Mouse (Mus musculus): ENCODE measurements around the gene Pon1. TPM values are rescaled to one million over a fixed set of nuclear protein-coding genes. Genes with fewer than 3 reads are reported as not detected.

The Pon1 gene
- total RNA-seq, 2 experiments from 2014 or later: not detected

GRCm38 (mm10) chr6:5177967-5178891 lies 15.5 kb downstream of the Pon1 start:
- DNase-seq (ENCODE audit: low spot score in 2 of 2): peak in 1 of 2 experiments; percentile 29

- no peak for DNase-seq (ENCODE audit: low spot score in 2 of 2)
Measured at GRCm38 (mm10) chr6:5174179-5174812, 19.4 kb downstream of the Pon1 start.

- no peak for DNase-seq (ENCODE audit: low spot score in 2 of 2)
Measured at GRCm38 (mm10) chr6:5172571-5172970, 21.2 kb downstream of the Pon1 start.

GRCm38 (mm10) chr6:5171418-5171817 lies 22.3 kb downstream of the Pon1 start:
- no peak for DNase-seq (ENCODE audit: low spot score in 2 of 2)

- DNase-seq (ENCODE audit: low spot score in 2 of 2): no peak
Measured at GRCm38 (mm10) chr6:5168158-5168557, 25.6 kb downstream of the Pon1 start.

- DNase-seq (ENCODE audit: low spot score in 2 of 2): no peak
Measured at GRCm38 (mm10) chr6:5167051-5167677, 26.6 kb downstream of the Pon1 start.

- no peak for DNase-seq (ENCODE audit: low spot score in 2 of 2)
Measured at GRCm38 (mm10) chr6:5164855-5165254, 28.9 kb downstream of the Pon1 start.

- no peak for DNase-seq (ENCODE audit: low spot score in 2 of 2)
Measured at GRCm38 (mm10) chr6:5163507-5164144, 30.1 kb downstream of the Pon1 start.

GRCm38 (mm10) chr6:5162052-5162451 lies 31.7 kb downstream of the Pon1 start:
- DNase-seq (ENCODE audit: low spot score in 2 of 2): no peak

- no peak for DNase-seq (ENCODE audit: low spot score in 2 of 2)
Measured at GRCm38 (mm10) chr6:5159385-5159791, 34.4 kb downstream of the Pon1 start.

- DNase-seq (ENCODE audit: low spot score in 2 of 2): no peak
Measured at GRCm38 (mm10) chr6:5156541-5157425, 37.0 kb downstream of the Pon1 start.

GRCm38 (mm10) chr6:5155313-5155927 lies 38.3 kb downstream of the Pon1 start:
- no peak for DNase-seq (ENCODE audit: low spot score in 2 of 2)

- DNase-seq (ENCODE audit: low spot score in 2 of 2): no peak
Measured at GRCm38 (mm10) chr6:5154786-5155185, 39.0 kb downstream of the Pon1 start.

GRCm38 (mm10) chr6:5152185-5152584 lies 41.6 kb downstream of the Pon1 start:
- no peak for DNase-seq (ENCODE audit: low spot score in 2 of 2)

GRCm38 (mm10) chr6:5151171-5151570 lies 42.6 kb downstream of the Pon1 start:
- DNase-seq (ENCODE audit: low spot score in 2 of 2): no peak

GRCm38 (mm10) chr6:5149941-5150340 lies 43.8 kb downstream of the Pon1 start:
- no peak for DNase-seq (ENCODE audit: low spot score in 2 of 2)

- DNase-seq (ENCODE audit: low spot score in 2 of 2): no peak
Measured at GRCm38 (mm10) chr6:5147488-5148142, 46.1 kb downstream of the Pon1 start.

GRCm38 (mm10) chr6:5139666-5140065 lies 54.1 kb downstream of the Pon1 start:
- DNase-seq (ENCODE audit: low spot score in 2 of 2): no peak

GRCm38 (mm10) chr6:5138875-5139631 lies 54.7 kb downstream of the Pon1 start:
- no peak for DNase-seq (ENCODE audit: low spot score in 2 of 2)

Data from layer of hippocampus, postnatal 10 days (tissue).